Mouse (Mus musculus): ENCODE data around the gene Gm13084.

GRCm38 (mm10) chr4:143815993-143816392 is at the start of gene Gm13084:
- no peak for TF ChIP-seq CTCF (IDR thresholded peaks at IDR 0.05; ENCODE audit: extremely low read depth, insufficient read length, insufficient replicate concordance, low read depth, low read length)
- no peak for TF ChIP-seq POLR2A (IDR thresholded peaks at IDR 0.05; ENCODE audit: low read depth, low read length)

Measured in small intestine, adult 2 months (tissue).